Comparison of ENCODE assay signal across 18 mouse cellular contexts in the genomic region with DNA sequence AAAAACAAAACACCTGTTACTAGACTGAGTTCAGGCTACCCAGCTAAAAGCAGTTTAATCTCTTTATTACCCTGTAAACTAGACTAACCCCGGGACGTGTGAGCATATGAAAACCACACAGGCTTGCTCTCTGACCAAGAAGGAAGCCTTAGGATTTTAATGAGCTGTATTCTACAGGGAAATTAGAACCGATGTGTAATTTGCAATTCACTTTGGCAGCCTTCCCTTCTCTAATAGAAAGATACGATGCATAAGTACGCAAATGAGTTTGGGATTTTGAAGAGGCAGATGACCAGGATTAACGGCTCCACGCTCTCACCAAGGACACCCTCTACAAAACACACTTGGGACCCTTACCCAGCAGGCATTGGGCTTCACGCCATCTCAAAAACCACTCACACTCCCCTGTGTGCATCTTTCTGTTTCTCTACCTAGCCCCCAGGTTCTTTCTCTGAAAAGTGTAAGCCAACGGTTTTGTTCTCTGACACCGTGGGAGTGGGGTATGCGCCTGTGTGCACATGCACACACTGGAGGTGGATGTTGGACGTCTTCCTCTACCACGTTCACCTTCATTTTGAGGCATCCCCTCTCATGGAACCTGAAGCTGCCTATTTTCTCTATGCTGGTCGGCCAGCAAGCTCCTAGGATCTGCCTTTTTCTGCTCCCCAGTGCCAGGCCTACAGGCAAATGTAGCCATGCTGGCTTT. TPM values are rescaled to one million over a fixed set of nuclear protein-coding genes. Genes with fewer than 3 reads are reported as not detected.
DNase-seq lines count a peak whose midpoint lies in the region; ATAC-seq lines count a peak whose summit lies in the region.
"Had no signal": no experiment of that assay in that cellular context is flagged by ENCODE, and none has a peak within 500 bp of the region (broad histone marks: within the 10 kb centered on the region; RNA-seq: fewer than 3 reads in every experiment).

No protein-coding gene starts in this region.

- H3K4me1 ChIP-seq in forebrain, embryonic 13.5 days: peaks cover 11% of the 10 kb centered on the region; the same call in 1 of the 2 replicates
- H3K4me1 ChIP-seq in forebrain, embryonic 10.5 days: no peaks in the 10 kb centered on the region
- H3K4me1 ChIP-seq in kidney, embryonic 16.5 days (ENCODE audit: insufficient read depth, low read length): peaks cover 17% of the 10 kb centered on the region
- H3K4me1 ChIP-seq in forebrain, embryonic 16.5 days (replicated peaks; ENCODE audit: control insufficient read depth, insufficient read depth, low read length): peaks cover 6% of the 10 kb centered on the region
- H3K4me1 ChIP-seq in midbrain, embryonic 15.5 days: no peaks in the 10 kb centered on the region
- H3K4me1 ChIP-seq: neural tube, embryonic 12.5 days had no signal

- H3K4me3 ChIP-seq in forebrain, embryonic 13.5 days: no peak overlapping the region
- H3K4me3 ChIP-seq in forebrain, embryonic 10.5 days: no peak overlapping the region
- H3K4me3 ChIP-seq in kidney, embryonic 16.5 days (ENCODE audit: low read length): no peak overlapping the region
- H3K4me3 ChIP-seq in forebrain, embryonic 16.5 days (replicated peaks; ENCODE audit: low read length): no peak overlapping the region
- no peak overlapping the region for H3K4me3 ChIP-seq in midbrain, embryonic 15.5 days
- H3K4me3 ChIP-seq: erythroblast, embryonic 14.5 days; heart, adult 2 months; limb, embryonic 12.5 days; neural tube, embryonic 12.5 days had no signal

- no peaks in the 10 kb centered on the region for H3K27me3 ChIP-seq in forebrain, embryonic 13.5 days
- no peaks in the 10 kb centered on the region for H3K27me3 ChIP-seq in forebrain, embryonic 10.5 days (ENCODE audit: poor library complexity, severe bottlenecking)
- H3K27me3 ChIP-seq in kidney, embryonic 16.5 days (ENCODE audit: insufficient read depth, low read length): no peaks in the 10 kb centered on the region
- no peaks in the 10 kb centered on the region for H3K27me3 ChIP-seq in forebrain, embryonic 16.5 days (replicated peaks; ENCODE audit: control insufficient read depth, insufficient read depth, low read length)
- no peaks in the 10 kb centered on the region for H3K27me3 ChIP-seq in midbrain, embryonic 15.5 days (replicated peaks)
- H3K27me3 ChIP-seq: neural tube, embryonic 12.5 days had no signal

- 0 out of 2 replicates have a peak overlapping the region, but pooled peaks have one; percentile 4 for H3K4me2 ChIP-seq in forebrain, embryonic 13.5 days
- H3K4me2 ChIP-seq in kidney, embryonic 16.5 days (replicated peaks; ENCODE audit: low read depth, low read length): no peak overlapping the region
- no peak overlapping the region for H3K4me2 ChIP-seq in forebrain, embryonic 16.5 days (ENCODE audit: low read length)
- H3K4me2 ChIP-seq in midbrain, embryonic 15.5 days: no peak overlapping the region
- H3K4me2 ChIP-seq: lung, embryonic 14.5 days; neural tube, embryonic 12.5 days had no signal

- peak; percentile 62; the same call in 1 of the 2 replicates for ATAC-seq in forebrain, embryonic 13.5 days
- ATAC-seq in kidney, embryonic 16.5 days (ENCODE audit: low FRiP score, low TSS enrichment): no peak
- ATAC-seq in forebrain, embryonic 16.5 days: peak; percentile 67; the same call in 1 of the 2 replicates
- peak; percentile 55; the same call in 1 of the 2 replicates for ATAC-seq in midbrain, embryonic 15.5 days (replicated peaks)

- H3K27ac ChIP-seq in forebrain, embryonic 13.5 days: no peak overlapping the region
- H3K27ac ChIP-seq in forebrain, embryonic 10.5 days: no peak overlapping the region
- H3K27ac ChIP-seq in kidney, embryonic 16.5 days (ENCODE audit: low read length): peak overlapping the region; percentile 67
- H3K27ac ChIP-seq in forebrain, embryonic 16.5 days (ENCODE audit: low read length): no peak overlapping the region
- H3K27ac ChIP-seq in midbrain, embryonic 15.5 days: no peak overlapping the region
- H3K27ac ChIP-seq: heart, adult 2 months; limb, embryonic 12.5 days; neural tube, embryonic 12.5 days had no signal

- no peaks in the 10 kb centered on the region for H3K36me3 ChIP-seq in forebrain, embryonic 13.5 days (ENCODE audit: poor library complexity, severe bottlenecking)
- no peaks in the 10 kb centered on the region for H3K36me3 ChIP-seq in forebrain, embryonic 10.5 days (replicated peaks)
- H3K36me3 ChIP-seq in kidney, embryonic 16.5 days (ENCODE audit: insufficient read depth, low read length): no peaks in the 10 kb centered on the region
- H3K36me3 ChIP-seq in forebrain, embryonic 16.5 days (ENCODE audit: control insufficient read depth, insufficient read depth): no peaks in the 10 kb centered on the region
- no peaks in the 10 kb centered on the region for H3K36me3 ChIP-seq in midbrain, embryonic 15.5 days (replicated peaks)
- H3K36me3 ChIP-seq: limb, embryonic 12.5 days; neural tube, embryonic 12.5 days had no signal

- no peak overlapping the region for H3K9ac ChIP-seq in forebrain, embryonic 13.5 days
- H3K9ac ChIP-seq in kidney, embryonic 16.5 days (replicated peaks; ENCODE audit: low read length): no peak overlapping the region
- H3K9ac ChIP-seq in forebrain, embryonic 16.5 days (replicated peaks; ENCODE audit: low read depth, low read length): no peak overlapping the region
- no peak overlapping the region for H3K9ac ChIP-seq in midbrain, embryonic 15.5 days
- H3K9ac ChIP-seq: limb, embryonic 12.5 days; lung, embryonic 14.5 days; neural tube, embryonic 12.5 days had no signal

- DNase-seq in forebrain, embryonic 10.5 days (ENCODE audit: extremely low spot score, low spot score): no peak
- DNase-seq in kidney, adult 11 months: no peak
- DNase-seq in urinary bladder, postnatal 25 days (ENCODE audit: low spot score): no peak
- no peak for DNase-seq in adrenal gland, postnatal 10 days
- DNase-seq: cerebellum, adult 8-10 months; heart, postnatal 14 days; lung, embryonic 14.5 days had no signal

- H3K9me3 ChIP-seq in forebrain, embryonic 13.5 days (replicated peaks): no peaks in the 10 kb centered on the region
- no peaks in the 10 kb centered on the region for H3K9me3 ChIP-seq in forebrain, embryonic 10.5 days
- H3K9me3 ChIP-seq in kidney, embryonic 16.5 days (ENCODE audit: low read length): no peaks in the 10 kb centered on the region
- H3K9me3 ChIP-seq in forebrain, embryonic 16.5 days (ENCODE audit: control insufficient read depth, low read length): no peaks in the 10 kb centered on the region
- H3K9me3 ChIP-seq in midbrain, embryonic 15.5 days: no peaks in the 10 kb centered on the region
- H3K9me3 ChIP-seq: limb, embryonic 12.5 days; neural tube, embryonic 12.5 days had no signal

- WGBS in forebrain, embryonic 13.5 days: 55% methylated on average over 14 of the region's 14 CpGs
- WGBS in forebrain, embryonic 10.5 days: 91% methylated on average over 14 of the region's 14 CpGs
- 73% methylated on average over 14 of the region's 14 CpGs for WGBS in kidney, embryonic 16.5 days
- 43% methylated on average over 14 of the region's 14 CpGs for WGBS in forebrain, embryonic 16.5 days
- WGBS in midbrain, embryonic 15.5 days: 52% methylated on average over 14 of the region's 14 CpGs

RNA-seq across cellular contexts. Expression of a gene that starts 18.6 kb away (rescaled TPM):
- 0.16 and 0.46 TPM in 2 replicates for polyA plus RNA-seq in forebrain, embryonic 13.5 days (2015; fragmentation: Nextera tagmentation; extraction: Ambion mirVana)
- 0.17 TPM in 1 of 2 replicates, not detected in the other for polyA plus RNA-seq in forebrain, embryonic 10.5 days (2016; fragmentation: Nextera tagmentation; extraction: Ambion mirVana)
- 77.6 and 115 TPM in 2 replicates for polyA plus RNA-seq in kidney, embryonic 16.5 days (2015; fragmentation: Nextera tagmentation; extraction: Ambion mirVana)
- polyA plus RNA-seq in forebrain, embryonic 16.5 days (2015; fragmentation: Nextera tagmentation; extraction: Ambion mirVana): 0.28 and 2.1 TPM in 2 replicates
- polyA plus RNA-seq in midbrain, embryonic 15.5 days (2015; fragmentation: Nextera tagmentation; extraction: Ambion mirVana): 1.1 TPM in 2 replicates
- total RNA-seq in adrenal gland, postnatal 10 days (2021): 1,000 to 10,000 TPM; 2,760 to 3,266 TPM
- total RNA-seq: megakaryocyte-erythroid progenitor cell, adult 5-6 weeks had no signal
- polyA plus RNA-seq: erythroblast, embryonic 14.5 days had no signal

RNA-seq across cellular contexts. Expression of a gene that starts 24.6 kb away (rescaled TPM):
- 0.29 TPM in 1 of 2 replicates, not detected in the other for polyA plus RNA-seq in forebrain, embryonic 13.5 days (2015; fragmentation: Nextera tagmentation; extraction: Ambion mirVana)
- polyA plus RNA-seq in forebrain, embryonic 10.5 days (2016; fragmentation: Nextera tagmentation; extraction: Ambion mirVana): not detected in 2 replicates
- polyA plus RNA-seq in kidney, embryonic 16.5 days (2015; fragmentation: Nextera tagmentation; extraction: Ambion mirVana): 0.46 and 0.66 TPM in 2 replicates
- 0.53 and 1.4 TPM in 2 replicates for polyA plus RNA-seq in forebrain, embryonic 16.5 days (2015; fragmentation: Nextera tagmentation; extraction: Ambion mirVana)
- 1.2 and 1.4 TPM in 2 replicates for polyA plus RNA-seq in midbrain, embryonic 15.5 days (2015; fragmentation: Nextera tagmentation; extraction: Ambion mirVana)
- total RNA-seq in adrenal gland, postnatal 10 days (2021): 10 to 100 TPM; 10.8 to 23.5 TPM
- total RNA-seq: megakaryocyte-erythroid progenitor cell, adult 5-6 weeks had no signal
- polyA plus RNA-seq: erythroblast, embryonic 14.5 days; neural tube, embryonic 12.5 days had no signal

RNA-seq across cellular contexts. Expression of a gene that starts 48.5 kb away (rescaled TPM):
- polyA plus RNA-seq in forebrain, embryonic 13.5 days (2015; fragmentation: Nextera tagmentation; extraction: Ambion mirVana): not detected in 2 replicates
- polyA plus RNA-seq in forebrain, embryonic 10.5 days (2016; fragmentation: Nextera tagmentation; extraction: Ambion mirVana): not detected in 2 replicates
- 0.10 and 0.21 TPM in 2 replicates for polyA plus RNA-seq in kidney, embryonic 16.5 days (2015; fragmentation: Nextera tagmentation; extraction: Ambion mirVana)
- polyA plus RNA-seq in forebrain, embryonic 16.5 days (2015; fragmentation: Nextera tagmentation; extraction: Ambion mirVana): not detected in 2 replicates
- polyA plus RNA-seq in midbrain, embryonic 15.5 days (2015; fragmentation: Nextera tagmentation; extraction: Ambion mirVana): not detected in 2 replicates
- total RNA-seq in adrenal gland, postnatal 10 days (2021): not detected
- total RNA-seq: gastrocnemius, adult 18-20 months; heart, adult 2 months; heart, postnatal 14 days; layer of hippocampus, postnatal 10 days; megakaryocyte-erythroid progenitor cell, adult 5-6 weeks had no signal
- polyA plus RNA-seq: erythroblast, embryonic 14.5 days; limb, embryonic 12.5 days; neural tube, embryonic 12.5 days had no signal

Comparison
In these comparisons a context has a peak if more than half of its experiments do, and no peak if none do; other contexts are left out.
1. RNA of a gene that starts 18.6 kb away (polyA plus RNA-seq): 77.6 to 115 TPM in kidney, embryonic 16.5 days; 1.1 TPM in midbrain, embryonic 15.5 days, 0.16 to 0.46 TPM in forebrain, embryonic 13.5 days, 0.28 to 2.1 TPM in forebrain, embryonic 16.5 days and 0.17 TPM in forebrain, embryonic 10.5 days; every median in the first group is over 10 times any median in the second.